Mouse (Mus musculus) hindbrain, embryonic 16.5 days (tissue): ENCODE data around the gene Arhgef26. TPM values are rescaled to one million over a fixed set of nuclear protein-coding genes. Genes with fewer than 3 reads are reported as not detected.

Experiments used
- ATAC-seq: fragments of 200-750 bp; cut with Nextera tagmentation; 2 replicates; pipeline ENCODE4 v1.8.0; 2017; ENCODE audit warnings: moderate TSS enrichment, moderate library complexity
- H3K27ac ChIP-seq: fragments of 300-500 bp; sonication (generic); 2 replicates; pipeline ENCODE4 v1.5.1; 2014; ENCODE audit warnings: low read depth, mild to moderate bottlenecking, control low read depth, low read length, moderate library complexity
- H3K27me3 ChIP-seq: fragments of 300-500 bp; sonication (generic); replicated peaks from 2 replicates; pipeline ENCODE4 v1.6.1; 2014; ENCODE audit warnings: low read length; ENCODE audit not compliant: control insufficient read depth, insufficient read depth
- H3K36me3 ChIP-seq: fragments of 300-500 bp; sonication (generic); 2 replicates; pipeline ENCODE4 v1.6.1; 2014; ENCODE audit warnings: mild to moderate bottlenecking, low read length, moderate library complexity, mixed read lengths; ENCODE audit not compliant: control insufficient read depth, insufficient read depth
- H3K4me1 ChIP-seq: fragments of 300-500 bp; sonication (generic); 2 replicates; pipeline ENCODE4 v1.6.1; 2014; ENCODE audit warnings: low read depth, low read length; ENCODE audit not compliant: control insufficient read depth, insufficient read depth
- H3K4me2 ChIP-seq: fragments of 300-500 bp; sonication (generic); 2 replicates; pipeline ENCODE4 v1.6.1; 2014; ENCODE audit warnings: mild to moderate bottlenecking, low read length, control low read depth, moderate library complexity
- H3K4me3 ChIP-seq: fragments of 300-500 bp; sonication (generic); 2 replicates; pipeline ENCODE4 v1.5.1; 2014; ENCODE audit warnings: mild to moderate bottlenecking, low read length, control low read depth, moderate library complexity
- H3K9ac ChIP-seq: fragments of 300-500 bp; sonication (generic); 2 replicates; pipeline ENCODE4 v1.6.1; 2014; ENCODE audit warnings: low read depth, mild to moderate bottlenecking, control low read depth, low read length, moderate library complexity
- H3K9me3 ChIP-seq: fragments of 300-500 bp; sonication (generic); 2 replicates; pipeline ENCODE4 v1.6.1; 2014; ENCODE audit warnings: mild to moderate bottlenecking, low read length, moderate library complexity; ENCODE audit not compliant: control insufficient read depth
- WGBS: fragments of 180-500 bp; shearing (Covaris S2); extraction: QIAGEN DNeasy Blood & Tissue Kit; methylation state at CpG from one replicate; pipeline ENCODE4 v1.1.7; 2014; 5-methylcytosine and 5-hydroxymethylcytosine counted together
- polyA plus RNA-seq: library from polyadenylated mRNA; unstranded; fragments of >200 nt; fragmentation: Nextera tagmentation; extraction: Ambion mirVana; gene quantifications from 2 replicates; pipeline ENCODE4 v1.2.1, GENCODE M21; 2015

Arhgef26 gene
- polyA plus RNA-seq, 1 experiment from 2014 or later: 14.9 TPM

- Histone ChIP-seq H3K36me3 (peaks cover 5% of the 10 kb centered on the region), H3K4me2 (peak overlapping the region; percentile 70), H3K4me3 (peak overlapping the region; percentile 94), H3K9me3 (no peaks in the 10 kb centered on the region), H3K4me1 (peaks cover 18% of the 10 kb centered on the region), H3K9ac (peak overlapping the region; percentile 5; the same call in 1 of the 2 replicates), H3K27me3 (no peaks in the 10 kb centered on the region; the same call in 1 of the 2 replicates), H3K27ac (no peak overlapping the region)
- no peak for ATAC-seq
- 77% methylated on average over 5 of the region's 5 CpGs for WGBS
Observed at GRCm38 (mm10) chr3:62505166-62505900, 167.2 kb downstream of the Arhgef26 start.

DNA sequence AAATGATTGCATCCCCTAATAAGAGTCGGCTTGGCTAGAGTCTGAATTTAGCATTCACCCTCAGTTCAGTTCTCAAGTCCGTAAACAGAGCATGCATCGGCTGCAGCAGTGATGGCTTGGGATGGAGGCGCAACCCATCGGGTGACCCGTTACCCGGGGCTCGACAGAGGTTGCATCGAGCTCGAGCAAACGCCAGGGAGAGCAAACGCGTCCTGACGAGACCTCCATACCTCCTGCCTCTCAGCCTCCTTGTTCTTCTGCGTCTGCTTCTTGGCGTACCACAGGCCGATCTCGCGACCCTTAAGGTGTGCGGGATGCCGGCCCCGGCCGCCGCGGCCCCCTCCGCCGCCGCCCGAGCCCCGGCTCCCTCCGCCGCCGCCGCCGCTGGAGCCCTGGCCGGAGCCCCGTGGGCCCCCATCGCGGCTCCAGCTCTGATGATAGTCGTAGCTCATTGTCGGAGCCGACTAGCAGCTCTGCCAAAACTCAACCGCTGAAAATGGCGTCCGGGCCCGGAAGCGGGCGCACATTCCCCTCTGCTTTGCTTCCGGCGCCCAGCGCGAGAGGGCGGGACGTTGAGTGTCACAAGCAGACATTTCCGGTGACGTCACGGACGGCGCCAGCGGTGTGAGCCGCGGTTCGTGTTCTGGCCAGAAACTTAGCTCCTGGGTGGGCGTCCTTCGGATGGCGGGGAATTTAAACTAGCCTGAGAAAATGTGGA, 168.5 kb downstream of the Arhgef26 start, which contains the start of gene Dhx36:
Dhx36 (minus strand) TSS at position 517 of the 718 bp plus-strand sequence.
- ATAC-seq: peak; percentile 99
- H3K4me2 ChIP-seq: peak within 1 kb of the TSS; percentile 70
- peak within 1 kb of the TSS; percentile 97 for H3K9ac ChIP-seq
- H3K4me1 ChIP-seq: peaks cover 18% of the 10 kb centered on the region
- H3K27me3 ChIP-seq: no peaks in the 10 kb centered on the region; the same call in 1 of the 2 replicates
- under 1% methylated on average over 64 of the region's 66 CpGs for WGBS
- H3K36me3 ChIP-seq: no peaks in the 10 kb centered on the region
- peak within 1 kb of the TSS; percentile 97 for H3K27ac ChIP-seq
- no peaks in the 10 kb centered on the region for H3K9me3 ChIP-seq
- peak within 1 kb of the TSS; percentile 94 for H3K4me3 ChIP-seq

GRCm38 (mm10) chr3:62507206-62507647, 169.1 kb downstream of the Arhgef26 start:
- Histone ChIP-seq H3K4me3 (peak overlapping the region; percentile 94), H3K36me3 (no peaks in the 10 kb centered on the region), H3K9me3 (no peaks in the 10 kb centered on the region), H3K27me3 (no peaks in the 10 kb centered on the region; the same call in 1 of the 2 replicates), H3K27ac (no peak overlapping the region), H3K9ac (no peak overlapping the region), H3K4me2 (peak overlapping the region; percentile 62), H3K4me1 (peaks cover 18% of the 10 kb centered on the region)
- ATAC-seq: peak; percentile 56
- 39% methylated on average over 5 of the region's 5 CpGs for WGBS

Other genes starting within 250 kb of the Arhgef26 start
- 23.3 and 36.2 TPM in 2 replicates for gene Dhx36, start 168.7 kb downstream of the Arhgef26 start, polyA plus RNA-seq